Mouse (Mus musculus) olfactory bulb, adult 2 months (tissue): ENCODE results near the gene Gm20605.

Source experiments
- CTCF ChIP-seq: fragments of 200-500 bp; IDR thresholded peaks from 2 replicates; pipeline ENCODE4 v1.5.1; 2012; ENCODE audit warnings: low read depth, mild to moderate bottlenecking, low read length, moderate library complexity; ENCODE audit not compliant: insufficient read depth
- POLR2A ChIP-seq: fragments of 200-500 bp; IDR thresholded peaks from 2 replicates; pipeline ENCODE4 v1.6.1; 2012; ENCODE audit warnings: mild to moderate bottlenecking, low read depth, low read length, moderate library complexity; ENCODE audit not compliant: insufficient read depth

DNA sequence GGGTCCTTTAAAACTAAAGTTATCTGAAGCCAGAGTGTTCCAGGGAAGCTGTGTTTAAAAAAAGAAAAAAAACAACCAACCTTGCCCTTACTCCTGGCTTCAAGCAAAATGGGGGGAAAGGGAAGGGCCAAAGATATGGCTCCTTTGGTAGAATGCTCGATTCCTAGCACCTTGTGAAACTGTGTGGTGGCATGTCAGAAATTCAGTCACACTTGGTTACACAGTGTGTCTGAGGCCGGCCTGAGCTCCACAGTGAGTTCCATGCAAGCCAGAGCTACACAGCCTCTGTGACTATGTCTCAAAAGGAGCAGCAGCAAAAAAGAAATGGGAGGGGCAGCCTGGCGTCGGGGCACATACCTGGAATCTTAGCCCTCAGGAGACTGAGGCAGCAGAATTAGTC, 20.3 kb downstream of the Gm20605 start:
- no peak for TF ChIP-seq CTCF
- no peak for TF ChIP-seq POLR2A
